Mouse (Mus musculus) intestine, postnatal 0 days (tissue): ENCODE measurements around the gene Dnajc3. TPM values are rescaled to one million over a fixed set of nuclear protein-coding genes. Genes with fewer than 3 reads are reported as not detected.

Experiments used
- ATAC-seq: fragments of 200-750 bp; cut with Nextera tagmentation; 2 replicates; pipeline ENCODE4 v1.8.0; 2017; ENCODE audit warnings: mild to moderate bottlenecking, moderate TSS enrichment, moderate library complexity
- H3K27ac ChIP-seq: fragments of 300-500 bp; sonication (generic); 2 replicates; pipeline ENCODE4 v1.5.1; 2014; ENCODE audit warnings: mild to moderate bottlenecking, low read depth, low read length, moderate library complexity
- H3K27me3 ChIP-seq: fragments of 300-500 bp; sonication (generic); replicated peaks from 2 replicates; pipeline ENCODE4 v1.6.1; 2014; ENCODE audit warnings: low read length, mixed read lengths; ENCODE audit not compliant: control insufficient read depth, insufficient read depth
- H3K36me3 ChIP-seq: fragments of 300-500 bp; sonication (generic); 2 replicates; pipeline ENCODE4 v1.6.1; 2014; ENCODE audit warnings: mild to moderate bottlenecking, moderate library complexity; ENCODE audit not compliant: control insufficient read depth, insufficient read depth
- H3K4me1 ChIP-seq: fragments of 300-500 bp; sonication (generic); replicated peaks from 2 replicates; pipeline ENCODE4 v1.6.1; 2014; ENCODE audit warnings: antibody characterized with exemption, low read length, mixed read lengths; ENCODE audit not compliant: control insufficient read depth, insufficient read depth
- H3K4me2 ChIP-seq: fragments of 300-500 bp; sonication (generic); replicated peaks from 2 replicates; pipeline ENCODE4 v1.6.1; 2014; ENCODE audit warnings: low read depth, mild to moderate bottlenecking, moderate library complexity
- H3K4me3 ChIP-seq: fragments of 300-500 bp; sonication (generic); 2 replicates; pipeline ENCODE4 v1.5.1; 2014; ENCODE audit warnings: low read depth, low read length
- H3K9ac ChIP-seq: fragments of 300-500 bp; sonication (generic); 2 replicates; pipeline ENCODE4 v1.6.1; 2014; ENCODE audit warnings: mild to moderate bottlenecking, low read depth, low read length
- H3K9me3 ChIP-seq: fragments of 300-500 bp; sonication (generic); 2 replicates; pipeline ENCODE4 v1.6.1; 2016; ENCODE audit warnings: mixed run types; ENCODE audit not compliant: control insufficient read depth
- CTCF ChIP-seq: sonication (generic); IDR thresholded peaks from 2 replicates; pipeline ENCODE4 v1.5.1; 2016; ENCODE audit warnings: low read depth, mild to moderate bottlenecking, control low read depth, antibody characterized with exemption, moderate library complexity
- WGBS: fragments of 180-500 bp; shearing (Covaris S2); extraction: QIAGEN DNeasy Blood & Tissue Kit; methylation state at CpG from one replicate; pipeline ENCODE4 v1.1.7; 2014; 5-methylcytosine and 5-hydroxymethylcytosine counted together
- polyA plus RNA-seq: library from polyadenylated mRNA; unstranded; fragments of >200 nt; fragmentation: Nextera tagmentation; extraction: Ambion mirVana; gene quantifications from 2 replicates; pipeline ENCODE4 v1.2.1, GENCODE M21; 2015

Gene Dnajc3
- polyA plus RNA-seq, 1 experiment from 2014 or later, result 38.1 TPM

DNA sequence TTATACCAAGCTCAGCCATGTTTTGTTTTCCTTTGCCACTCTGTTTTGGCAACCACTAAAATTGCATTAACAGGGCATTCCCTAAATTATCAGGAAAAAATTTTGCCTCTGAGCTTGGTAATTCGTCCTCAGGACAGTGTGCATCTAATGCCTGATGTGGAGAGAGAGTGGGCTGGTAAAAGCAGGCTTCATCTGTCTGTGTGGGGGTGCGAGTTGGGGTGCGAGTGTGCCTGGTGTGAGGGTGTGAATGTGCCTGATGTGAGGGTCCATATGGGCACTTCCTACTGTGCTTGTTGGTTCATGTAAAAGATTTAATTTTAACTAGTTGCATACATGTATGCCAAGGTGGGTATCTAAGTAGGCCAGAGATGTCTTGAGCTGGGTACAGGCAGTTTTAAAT lies 34.4 kb upstream of the Dnajc3 start:
- Histone ChIP-seq H3K36me3 (no peaks in the 10 kb centered on the region), H3K27me3 (no peaks in the 10 kb centered on the region), H3K4me3 (no peak overlapping the region), H3K27ac (no peak overlapping the region), H3K4me2 (no peak overlapping the region), H3K4me1 (no peaks in the 10 kb centered on the region), H3K9ac (no peak overlapping the region), H3K9me3 (no peaks in the 10 kb centered on the region)
- TF ChIP-seq CTCF, result no peak
- no peak for ATAC-seq
- WGBS, result 80% methylated on average over 3 of the region's 3 CpGs

DNA sequence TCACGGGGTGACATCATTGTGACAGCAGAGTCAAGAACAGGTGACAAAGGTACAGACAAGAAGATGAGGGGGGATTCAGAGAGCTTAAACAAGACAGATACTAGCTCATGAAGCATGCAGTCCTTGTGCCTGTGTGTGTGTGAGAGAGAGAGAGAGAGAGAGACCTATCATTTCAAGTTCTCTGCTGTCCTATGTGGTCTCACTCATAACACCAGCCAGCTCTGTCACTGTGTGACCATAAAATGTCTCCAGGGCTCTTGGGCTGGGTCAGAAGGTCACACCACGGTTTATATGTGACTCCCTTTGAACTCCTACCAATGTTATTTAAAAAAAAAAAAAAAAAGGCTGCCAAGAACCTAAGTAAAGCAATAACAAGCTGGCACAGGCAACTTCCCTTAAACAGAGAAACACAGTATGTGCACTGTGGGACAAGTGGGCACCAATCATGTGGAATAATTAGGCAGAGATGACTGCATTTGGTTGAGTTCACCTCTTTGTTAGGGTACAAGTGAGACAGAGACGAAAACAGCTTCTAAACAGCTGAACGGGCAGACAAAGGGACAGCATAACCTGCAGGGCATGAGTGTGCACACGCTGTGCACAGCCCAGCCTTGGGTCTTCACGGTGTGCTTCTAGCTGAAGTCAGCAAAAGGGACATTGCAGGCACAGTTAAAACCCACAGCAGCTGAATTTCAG lies 33.8 kb upstream of the Dnajc3 start:
- WGBS, result 64% methylated on average over 6 of the region's 6 CpGs
- H3K4me2 ChIP-seq, result no peak overlapping the region
- no peaks in the 10 kb centered on the region for H3K36me3 ChIP-seq
- H3K4me1 ChIP-seq, result no peaks in the 10 kb centered on the region
- no peak for TF ChIP-seq CTCF
- no peak overlapping the region for H3K4me3 ChIP-seq
- no peak overlapping the region for H3K27ac ChIP-seq
- no peak overlapping the region for H3K9ac ChIP-seq
- no peak for ATAC-seq
- no peaks in the 10 kb centered on the region for H3K27me3 ChIP-seq
- H3K9me3 ChIP-seq, result no peaks in the 10 kb centered on the region

DNA sequence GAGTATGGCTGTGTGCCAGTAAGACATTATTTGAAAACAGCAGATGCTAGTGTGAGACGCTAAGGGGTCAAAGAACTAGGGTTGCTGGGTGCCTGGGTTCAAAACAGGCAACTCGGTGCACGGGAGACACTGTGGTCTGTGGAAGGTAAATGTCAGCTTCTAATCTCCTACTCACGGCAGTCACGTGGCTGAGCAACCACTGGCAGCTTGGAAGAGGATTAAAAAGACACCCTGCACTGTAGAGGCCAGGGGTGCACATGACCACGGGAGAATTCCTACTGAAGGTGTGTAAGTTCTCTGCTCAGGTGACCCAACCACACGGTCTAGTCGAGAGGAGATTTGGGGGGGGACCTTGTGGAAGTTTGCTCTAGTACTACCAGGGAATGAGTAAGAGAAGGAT lies 30.2 kb upstream of the Dnajc3 start:
- Histone ChIP-seq H3K27me3 (no peaks in the 10 kb centered on the region), H3K4me3 (no peak overlapping the region), H3K27ac (no peak overlapping the region), H3K4me2 (no peak overlapping the region), H3K4me1 (no peaks in the 10 kb centered on the region), H3K9ac (no peak overlapping the region), H3K9me3 (no peaks in the 10 kb centered on the region), H3K36me3 (peaks cover 2% of the 10 kb centered on the region; the same call in 1 of the 2 replicates)
- WGBS, result 66% methylated on average over 8 of the region's 8 CpGs
- ATAC-seq, result no peak
- no peak for TF ChIP-seq CTCF

DNA sequence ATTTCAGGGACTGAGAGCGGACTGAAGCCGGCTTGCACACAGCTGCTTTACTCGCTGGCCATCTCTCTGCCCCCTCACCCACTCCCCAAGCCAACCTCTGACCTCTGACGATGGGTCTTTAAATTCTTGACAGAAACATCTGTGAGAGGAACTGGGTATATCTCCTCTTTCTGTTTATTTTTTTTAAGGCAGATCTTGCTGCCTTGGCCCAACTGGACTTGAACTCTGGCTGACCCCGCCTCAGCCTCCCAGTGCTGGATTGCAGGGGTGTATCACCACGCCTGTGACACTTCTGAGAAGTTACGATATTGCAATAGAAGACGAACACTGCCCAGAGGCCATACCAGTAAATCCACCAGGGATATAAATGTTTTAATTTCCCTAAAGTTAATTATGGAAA lies 27.9 kb upstream of the Dnajc3 start:
- Histone ChIP-seq H3K9ac (no peak overlapping the region), H3K36me3 (peaks cover 2% of the 10 kb centered on the region; the same call in 1 of the 2 replicates), H3K4me2 (no peak overlapping the region; the same call in 1 of the 2 replicates), H3K27me3 (no peaks in the 10 kb centered on the region), H3K4me1 (no peaks in the 10 kb centered on the region), H3K9me3 (no peaks in the 10 kb centered on the region), H3K27ac (no peak overlapping the region), H3K4me3 (no peak overlapping the region)
- TF ChIP-seq CTCF, result no peak
- 52% methylated on average over 8 of the region's 8 CpGs for WGBS
- no peak for ATAC-seq

DNA sequence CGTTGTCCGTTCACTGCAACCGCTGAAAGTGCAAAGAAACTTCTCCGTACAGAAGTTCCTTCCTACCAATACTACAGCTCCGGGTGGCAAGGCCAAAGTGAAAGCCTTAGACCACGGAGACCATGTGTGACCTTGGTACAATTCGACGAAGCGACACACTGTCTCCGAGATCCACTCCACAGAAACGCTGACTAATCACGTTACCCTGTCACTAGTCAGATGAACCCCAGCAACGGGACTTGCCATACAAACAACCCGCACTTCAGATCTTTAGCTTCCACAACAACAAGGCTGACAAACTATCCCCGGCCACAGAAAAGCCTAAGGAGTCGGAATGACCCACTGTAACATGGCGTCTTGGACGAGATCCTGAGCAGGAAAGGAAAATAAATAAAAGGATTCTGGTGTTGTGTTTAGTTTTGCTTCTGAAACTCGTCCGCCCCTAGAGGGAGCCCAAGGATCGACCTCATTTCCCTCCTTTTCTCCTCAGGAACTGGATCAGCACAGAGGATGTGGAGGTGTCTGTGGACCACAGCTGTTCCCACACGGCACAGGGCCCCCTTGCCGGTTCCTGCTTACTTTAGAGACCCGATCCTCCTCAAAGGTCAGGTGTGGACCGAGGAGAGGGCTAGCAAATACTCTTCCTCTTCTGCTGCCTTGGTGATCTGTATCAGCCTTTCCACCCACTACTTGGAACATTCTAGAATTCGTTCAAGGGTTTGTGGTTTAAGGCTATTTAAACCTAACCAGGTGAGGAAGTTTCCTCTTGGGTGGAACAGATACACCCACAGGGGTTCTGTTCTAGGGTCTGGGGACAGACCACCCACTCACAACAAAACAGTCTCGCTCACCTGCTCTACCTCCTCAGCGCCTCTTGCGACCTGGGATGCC lies 27.2 kb upstream of the Dnajc3 start:
- H3K36me3 ChIP-seq, result peaks cover 2% of the 10 kb centered on the region; the same call in 1 of the 2 replicates
- H3K4me2 ChIP-seq, result peak overlapping the region; percentile 49
- no peak overlapping the region for H3K4me3 ChIP-seq
- H3K9me3 ChIP-seq, result no peaks in the 10 kb centered on the region
- no peak overlapping the region for H3K27ac ChIP-seq
- H3K27me3 ChIP-seq, result no peaks in the 10 kb centered on the region
- TF ChIP-seq CTCF, result peak; percentile 84
- no peaks in the 10 kb centered on the region for H3K4me1 ChIP-seq
- ATAC-seq, result peak; percentile 33; the same call in 1 of the 2 replicates
- H3K9ac ChIP-seq, result no peak overlapping the region
- 52% methylated on average over 29 of the region's 29 CpGs for WGBS

DNA sequence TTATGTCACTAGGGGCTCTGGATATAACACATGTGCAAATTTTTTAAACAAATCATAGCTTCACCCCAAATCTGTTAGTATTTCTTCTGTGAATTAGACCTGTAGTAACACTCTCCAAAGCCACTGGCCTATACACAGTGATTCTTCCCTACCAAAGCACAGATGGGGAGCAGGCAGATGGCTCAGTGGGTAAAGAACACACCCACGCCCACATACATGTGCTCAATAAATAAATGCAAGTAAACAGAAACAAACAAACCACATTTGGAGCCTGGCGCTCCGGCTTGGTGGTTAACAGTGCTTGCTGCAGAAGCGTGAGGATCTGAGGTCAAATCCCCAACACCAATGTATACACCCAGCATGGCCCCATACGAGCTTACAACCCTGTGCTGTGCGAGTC lies 26.3 kb upstream of the Dnajc3 start:
- Histone ChIP-seq H3K4me3 (no peak overlapping the region), H3K27ac (no peak overlapping the region), H3K4me1 (no peaks in the 10 kb centered on the region), H3K9ac (no peak overlapping the region), H3K4me2 (no peak overlapping the region), H3K9me3 (no peaks in the 10 kb centered on the region), H3K36me3 (peaks cover 2% of the 10 kb centered on the region; the same call in 1 of the 2 replicates), H3K27me3 (no peaks in the 10 kb centered on the region)
- TF ChIP-seq CTCF, result no peak
- no peak for ATAC-seq
- WGBS, result 87% methylated on average over 6 of the region's 6 CpGs
